Mouse (Mus musculus): ENCODE results near the gene Calhm2.

GRCm38 (mm10) chr19:47175472-47175871 is 37.4 kb upstream of the Calhm2 start:
- TF ChIP-seq NANOG (IDR thresholded peaks at IDR 0.05; ENCODE audit: borderline replicate concordance, low read length) (no peak), CTCF (conservative IDR thresholded peaks at IDR 0.05; ENCODE audit: low read length) (peak; percentile 49), POU5F1 (IDR thresholded peaks at IDR 0.05; ENCODE audit: borderline replicate concordance, low read length) (no peak)
